7 mouse cellular contexts compared by ENCODE assay signal in the genomic region with DNA sequence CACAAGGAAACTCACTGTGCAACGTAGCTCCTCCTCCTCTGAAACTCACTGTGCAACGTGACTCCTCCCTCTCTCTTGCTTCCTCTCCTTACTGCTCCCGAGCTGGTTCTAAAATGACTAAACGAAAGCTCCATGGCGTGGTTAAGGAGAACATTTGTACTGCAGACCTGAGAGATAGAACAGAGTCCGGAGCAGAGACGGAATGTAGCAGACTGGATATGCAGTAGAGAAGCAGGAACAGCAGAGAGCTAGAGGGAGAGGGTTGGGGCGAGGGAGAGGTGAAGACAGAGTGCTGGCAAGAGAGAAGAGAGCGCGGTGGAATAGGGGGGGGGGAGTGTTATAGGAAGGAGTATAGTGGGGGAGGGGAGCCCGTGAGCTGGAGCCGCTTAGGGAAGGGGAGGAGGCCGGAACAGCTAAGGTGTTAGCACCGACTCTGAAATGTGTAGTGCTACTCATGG.
DNase-seq lines count a peak whose midpoint lies in the region; ATAC-seq lines count a peak whose summit lies in the region.

No protein-coding gene starts in this region.

- H3K36me3 ChIP-seq in embryonic facial prominence, embryonic 13.5 days = no peaks in the 10 kb centered on the region
- no peaks in the 10 kb centered on the region for H3K36me3 ChIP-seq in midbrain, embryonic 13.5 days

- H3K4me2 ChIP-seq in embryonic facial prominence, embryonic 13.5 days = peak overlapping the region; percentile 61
- peak overlapping the region; percentile 48 for H3K4me2 ChIP-seq in midbrain, embryonic 13.5 days (replicated peaks)

- no peak overlapping the region for H3K27ac ChIP-seq in embryonic facial prominence, embryonic 13.5 days
- H3K27ac ChIP-seq in midbrain, embryonic 13.5 days = no peak overlapping the region

- WGBS in embryonic facial prominence, embryonic 13.5 days = 7% methylated on average over 14 of the region's 14 CpGs
- WGBS in midbrain, embryonic 13.5 days = 15% methylated on average over 14 of the region's 14 CpGs

- no peaks in the 10 kb centered on the region for H3K27me3 ChIP-seq in embryonic facial prominence, embryonic 13.5 days
- H3K27me3 ChIP-seq in midbrain, embryonic 13.5 days = no peaks in the 10 kb centered on the region

- peak overlapping the region; percentile 38 for H3K4me3 ChIP-seq in embryonic facial prominence, embryonic 13.5 days
- peak overlapping the region; percentile 15 for H3K4me3 ChIP-seq in midbrain, embryonic 13.5 days (replicated peaks)

- peak; percentile 32; the same call in 1 of the 2 replicates for ATAC-seq in embryonic facial prominence, embryonic 13.5 days (ENCODE audit: insufficient number of reproducible peaks, insufficient read depth, low FRiP score, low TSS enrichment, low read depth)
- ATAC-seq in midbrain, embryonic 13.5 days = peak; percentile 80

- peak overlapping the region; percentile 44; the same call in 1 of the 2 replicates for H3K9ac ChIP-seq in embryonic facial prominence, embryonic 13.5 days
- no peak overlapping the region for H3K9ac ChIP-seq in midbrain, embryonic 13.5 days (replicated peaks)

- no peaks in the 10 kb centered on the region for H3K4me1 ChIP-seq in embryonic facial prominence, embryonic 13.5 days
- H3K4me1 ChIP-seq in midbrain, embryonic 13.5 days (replicated peaks) = peaks cover 6% of the 10 kb centered on the region; the same call in 1 of the 2 replicates

- no peaks in the 10 kb centered on the region for H3K9me3 ChIP-seq in embryonic facial prominence, embryonic 13.5 days
- H3K9me3 ChIP-seq in midbrain, embryonic 13.5 days = no peaks in the 10 kb centered on the region

- DNase-seq in lung, postnatal 36 days = peak; percentile 2
- DNase-seq in lung, postnatal 14 days = no peak
- DNase-seq in induced T-regulatory cell, adult 2 months (ENCODE audit: low read depth) = peak; percentile 57
- no peak for DNase-seq in layer of hippocampus, postnatal 14 days (ENCODE audit: low spot score in 2 of 2)
- no peak for DNase-seq in testis, postnatal 14 days (ENCODE audit: low spot score)

Comparison
In these comparisons a context has a peak if more than half of its experiments do, and no peak if none do; other contexts are left out.
1. DNase-seq: peak in lung, postnatal 36 days (single experiment) and induced T-regulatory cell, adult 2 months (single experiment); none in lung, postnatal 14 days (single experiment), layer of hippocampus, postnatal 14 days (0 of 2) and testis, postnatal 14 days (single experiment).